Mouse (Mus musculus): Measurements from ENCODE around the gene Ptchd1. TPM values are rescaled to one million over a fixed set of nuclear protein-coding genes. Genes with fewer than 3 reads are reported as not detected.

Gene Ptchd1
- polyA plus RNA-seq, 1 experiment from 2014 or later: 1.9 TPM

- no peaks in the 10 kb centered on the region for H3K4me1 ChIP-seq
- H3K9ac ChIP-seq: no peak overlapping the region
- ATAC-seq (ENCODE audit: low FRiP score, low read depth): no peak
- H3K9me3 ChIP-seq: no peaks in the 10 kb centered on the region
- H3K27ac ChIP-seq: no peak overlapping the region
- no peaks in the 10 kb centered on the region for H3K27me3 ChIP-seq
- no peak overlapping the region for H3K4me3 ChIP-seq
- no peak overlapping the region for H3K4me2 ChIP-seq (replicated peaks)
- H3K36me3 ChIP-seq: no peaks in the 10 kb centered on the region
- 74% methylated on average over 2 of the region's 2 CpGs for WGBS
Observed at GRCm38 (mm10) chrX:155592467-155592866, 31.1 kb downstream of the Ptchd1 start.

- 69% methylated on average over 3 of the region's 3 CpGs for WGBS
- Histone ChIP-seq H3K27ac (no peak overlapping the region), H3K36me3 (no peaks in the 10 kb centered on the region), H3K9me3 (no peaks in the 10 kb centered on the region), H3K27me3 (no peaks in the 10 kb centered on the region), H3K4me2 (replicated peaks) (no peak overlapping the region), H3K4me3 (no peak overlapping the region), H3K9ac (no peak overlapping the region), H3K4me1 (no peaks in the 10 kb centered on the region)
- no peak for ATAC-seq (ENCODE audit: low FRiP score, low read depth)
Observed at GRCm38 (mm10) chrX:155591490-155591889, 32.1 kb downstream of the Ptchd1 start.

GRCm38 (mm10) chrX:155584586-155584985 lies 39.0 kb downstream of the Ptchd1 start:
- ATAC-seq (ENCODE audit: low FRiP score, low read depth): no peak
- H3K9ac ChIP-seq: no peak overlapping the region
- no peak overlapping the region for H3K4me2 ChIP-seq (replicated peaks)
- H3K4me3 ChIP-seq: no peak overlapping the region
- H3K36me3 ChIP-seq: no peaks in the 10 kb centered on the region
- 80% methylated on average over 2 of the region's 2 CpGs for WGBS
- no peaks in the 10 kb centered on the region for H3K9me3 ChIP-seq
- H3K4me1 ChIP-seq: no peaks in the 10 kb centered on the region
- H3K27ac ChIP-seq: no peak overlapping the region
- H3K27me3 ChIP-seq: no peaks in the 10 kb centered on the region

GRCm38 (mm10) chrX:155579791-155580190 lies 43.8 kb downstream of the Ptchd1 start:
- Histone ChIP-seq H3K4me2 (replicated peaks) (no peak overlapping the region), H3K4me3 (no peak overlapping the region), H3K36me3 (no peaks in the 10 kb centered on the region), H3K9me3 (no peaks in the 10 kb centered on the region), H3K27ac (no peak overlapping the region), H3K9ac (no peak overlapping the region), H3K4me1 (no peaks in the 10 kb centered on the region; the same call in 1 of the 2 replicates), H3K27me3 (no peaks in the 10 kb centered on the region)
- no peak for ATAC-seq (ENCODE audit: low FRiP score, low read depth)

- H3K9me3 ChIP-seq: no peaks in the 10 kb centered on the region
- no peak overlapping the region for H3K9ac ChIP-seq
- H3K27me3 ChIP-seq: no peaks in the 10 kb centered on the region
- no peaks in the 10 kb centered on the region for H3K36me3 ChIP-seq
- H3K4me1 ChIP-seq: no peaks in the 10 kb centered on the region
- H3K4me3 ChIP-seq: no peak overlapping the region
- no peak for ATAC-seq (ENCODE audit: low FRiP score, low read depth)
- no peak overlapping the region for H3K4me2 ChIP-seq (replicated peaks)
- no peak overlapping the region for H3K27ac ChIP-seq
Observed at GRCm38 (mm10) chrX:155572396-155572795, 51.2 kb downstream of the Ptchd1 start.

- Histone ChIP-seq H3K9ac (no peak overlapping the region), H3K27ac (no peak overlapping the region), H3K4me3 (no peak overlapping the region), H3K36me3 (no peaks in the 10 kb centered on the region), H3K9me3 (no peaks in the 10 kb centered on the region), H3K4me2 (replicated peaks) (no peak overlapping the region), H3K27me3 (no peaks in the 10 kb centered on the region), H3K4me1 (no peaks in the 10 kb centered on the region)
- no peak for ATAC-seq (ENCODE audit: low FRiP score, low read depth)
Observed at GRCm38 (mm10) chrX:155543780-155544179, 79.8 kb downstream of the Ptchd1 start.

Other genes starting within 250 kb of the Ptchd1 start
- gene Gm15155, start 927 bp upstream of the Ptchd1 start, polyA plus RNA-seq (2015; fragmentation: Nextera tagmentation; extraction: Ambion mirVana): not detected in 2 replicates